9 mouse cellular contexts compared by ENCODE assay signal in the genomic region with DNA sequence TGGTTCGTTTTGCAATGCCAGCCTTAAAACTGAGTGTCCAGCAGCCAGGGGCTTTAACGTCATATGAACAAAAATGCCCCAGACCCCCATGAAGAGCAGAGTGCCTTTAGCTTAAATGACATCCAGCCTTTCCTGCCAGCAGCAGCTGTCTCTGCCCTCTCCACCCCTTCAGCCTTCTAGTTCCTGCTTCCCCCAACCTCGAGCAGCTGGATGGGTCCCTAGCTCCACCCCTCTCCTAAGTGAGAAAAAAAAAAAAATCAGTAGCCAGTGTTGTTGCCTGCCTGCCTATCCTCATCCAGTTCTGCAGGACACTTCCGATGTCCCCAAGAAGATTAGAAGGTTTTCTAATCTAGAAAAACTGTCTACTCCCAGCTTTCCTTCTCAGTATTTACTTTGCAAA.
DNase-seq lines count a peak whose midpoint lies in the region; ATAC-seq and TF ChIP-seq lines count a peak whose summit lies in the region.
"Had no signal": no experiment of that assay in that cellular context is flagged by ENCODE, and none has a peak within 500 bp of the region (broad histone marks: within the 10 kb centered on the region; RNA-seq: fewer than 3 reads in every experiment).

No protein-coding gene starts in this region.

- no peak for ATAC-seq in kidney, postnatal 0 days (replicated peaks; ENCODE audit: low FRiP score, low read depth)
- ATAC-seq in heart, embryonic 14.5 days (ENCODE audit: insufficient number of reproducible peaks, insufficient read depth, low FRiP score, low read depth) = no peak

- peaks cover 35% of the 10 kb centered on the region for H3K4me1 ChIP-seq in kidney, postnatal 0 days (replicated peaks; ENCODE audit: insufficient read depth, low read length)
- H3K4me1 ChIP-seq in heart, embryonic 14.5 days (ENCODE audit: control insufficient read depth in 2 of 2, insufficient read depth in 2 of 2, low read length in 2 of 2) = peaks cover 28 to 53% of the 10 kb centered on the region in 2 experiments

- H3K27me3 ChIP-seq in kidney, postnatal 0 days (ENCODE audit: insufficient read depth, low read length) = no peaks in the 10 kb centered on the region
- no peaks in the 10 kb centered on the region for H3K27me3 ChIP-seq in heart, embryonic 14.5 days (ENCODE audit: control insufficient read depth, insufficient read depth, low read length)

- peak; percentile 55 for DNase-seq in kidney, postnatal 0 days (ENCODE audit: low spot score)
- DNase-seq in kidney, adult 8-10 months = no peak
- peak; percentile 66 for DNase-seq in brain, embryonic 14.5 days (ENCODE audit: low read depth)
- DNase-seq in lung, postnatal 4 days = peak; percentile 40 to 61
- no peak for DNase-seq in adrenal gland, postnatal 4 days (ENCODE audit: low spot score in 2 of 2)
- DNase-seq in layer of hippocampus, adult 8-10 months (ENCODE audit: low spot score in 2 of 2) = no peak
- no peak for DNase-seq in cerebellum, postnatal 10 days
- DNase-seq: gastrocnemius, postnatal 25 days had no signal

- WGBS in kidney, postnatal 0 days = 18% methylated on average over 4 of the region's 4 CpGs
- 34% methylated on average over 4 of the region's 4 CpGs for WGBS in heart, embryonic 14.5 days

- no peak for TF ChIP-seq CTCF in kidney, postnatal 0 days (IDR thresholded peaks at IDR 0.05; ENCODE audit: low read depth)
- TF ChIP-seq CTCF in brain, embryonic 14.5 days (IDR thresholded peaks at IDR 0.05; ENCODE audit: borderline replicate concordance, extremely low read depth, insufficient read depth, insufficient read length) = no peak

- no peak overlapping the region for H3K4me3 ChIP-seq in kidney, postnatal 0 days (replicated peaks; ENCODE audit: low read depth, low read length)
- H3K4me3 ChIP-seq in heart, embryonic 14.5 days (ENCODE audit: control insufficient read depth in 1 of 2, insufficient read depth in 1 of 2, low read depth in 1 of 2, low read length in 2 of 2) = no peak overlapping the region

- H3K4me2 ChIP-seq in kidney, postnatal 0 days (ENCODE audit: low read length) = peak overlapping the region; percentile 19; the same call in 1 of the 2 replicates
- H3K4me2 ChIP-seq in heart, embryonic 14.5 days (ENCODE audit: low read length) = no peak overlapping the region

- H3K9me3 ChIP-seq in kidney, postnatal 0 days (replicated peaks; ENCODE audit: low read length) = no peaks in the 10 kb centered on the region
- H3K9me3 ChIP-seq in heart, embryonic 14.5 days (ENCODE audit: control insufficient read depth, low read length) = no peaks in the 10 kb centered on the region

- no peak for TF ChIP-seq POLR2A in brain, embryonic 14.5 days (IDR thresholded peaks at IDR 0.05; ENCODE audit: borderline replicate concordance, extremely low read depth, insufficient read depth, insufficient read length, poor library complexity, severe bottlenecking)

- no peak overlapping the region for H3K9ac ChIP-seq in kidney, postnatal 0 days (ENCODE audit: low read depth, low read length)
- H3K9ac ChIP-seq in heart, embryonic 14.5 days (ENCODE audit: low read length) = peak overlapping the region; percentile 30; the same call in 1 of the 2 replicates

- H3K27ac ChIP-seq in kidney, postnatal 0 days = peak overlapping the region; percentile 95
- peak overlapping the region; percentile 10 to 100; a peak in 3 of 4 replicates for H3K27ac ChIP-seq in heart, embryonic 14.5 days (replicated peaks in 1 of 2; ENCODE audit: control insufficient read depth in 1 of 2, insufficient read depth in 1 of 2, low read depth in 2 of 2, low read length in 2 of 2)

- H3K36me3 ChIP-seq in kidney, postnatal 0 days (ENCODE audit: insufficient read depth, low read length) = no peaks in the 10 kb centered on the region
- H3K36me3 ChIP-seq in heart, embryonic 14.5 days (ENCODE audit: control insufficient read depth, insufficient read depth, low read length) = no peaks in the 10 kb centered on the region

Comparison
In these comparisons a context has a peak if more than half of its experiments do, and no peak if none do; other contexts are left out.
1. DNase-seq: peak in kidney, postnatal 0 days (single experiment), brain, embryonic 14.5 days (single experiment) and lung, postnatal 4 days (2 of 2); none in kidney, adult 8-10 months (0 of 2), adrenal gland, postnatal 4 days (0 of 2), layer of hippocampus, adult 8-10 months (0 of 2) and cerebellum, postnatal 10 days (0 of 2).